Mouse (Mus musculus): ENCODE measurements around the gene Prpf6. TPM values are rescaled to one million over a fixed set of nuclear protein-coding genes. Genes with fewer than 3 reads are reported as not detected.

Prpf6 gene
- polyA plus RNA-seq, 1 experiment from 2014 or later = 74.5 TPM

- peaks cover 15% of the 10 kb centered on the region for H3K4me1 ChIP-seq (replicated peaks; ENCODE audit: control insufficient read depth, insufficient read depth, low read length)
- H3K36me3 ChIP-seq (ENCODE audit: control insufficient read depth, insufficient read depth) = no peaks in the 10 kb centered on the region
- H3K27me3 ChIP-seq (replicated peaks; ENCODE audit: control insufficient read depth, insufficient read depth, low read length) = no peaks in the 10 kb centered on the region
- WGBS = 75% methylated on average over 1 of the region's 1 CpGs
- H3K9ac ChIP-seq (replicated peaks; ENCODE audit: low read depth, low read length) = no peak overlapping the region
- ATAC-seq = no peak
- H3K4me2 ChIP-seq (ENCODE audit: low read length) = no peak overlapping the region
- no peak overlapping the region for H3K27ac ChIP-seq (ENCODE audit: low read length)
- H3K4me3 ChIP-seq (replicated peaks; ENCODE audit: low read length) = no peak overlapping the region
- no peaks in the 10 kb centered on the region for H3K9me3 ChIP-seq (ENCODE audit: control insufficient read depth, low read length)
Measured at GRCm38 (mm10) chr2:181695776-181696175, 104.1 kb downstream of the Prpf6 start.

GRCm38 (mm10) chr2:181696801-181697420 is 105.2 kb downstream of the Prpf6 start:
- WGBS = 79% methylated on average over 33 of the region's 33 CpGs

GRCm38 (mm10) chr2:181698241-181698640 is 106.6 kb downstream of the Prpf6 start, which contains the start of gene Lkaaear1:
Lkaaear1 (minus strand) TSS chr2:181698442.
- Histone ChIP-seq H3K36me3 (ENCODE audit: control insufficient read depth, insufficient read depth) (no peaks in the 10 kb centered on the region), H3K27me3 (replicated peaks; ENCODE audit: control insufficient read depth, insufficient read depth, low read length) (no peaks in the 10 kb centered on the region), H3K4me2 (ENCODE audit: low read length) (no peak within 1 kb of the TSS), H3K27ac (ENCODE audit: low read length) (no peak within 1 kb of the TSS), H3K9me3 (ENCODE audit: control insufficient read depth, low read length) (no peaks in the 10 kb centered on the region), H3K4me1 (replicated peaks; ENCODE audit: control insufficient read depth, insufficient read depth, low read length) (peaks cover 5% of the 10 kb centered on the region; the same call in 1 of the 2 replicates), H3K9ac (replicated peaks; ENCODE audit: low read depth, low read length) (no peak within 1 kb of the TSS), H3K4me3 (replicated peaks; ENCODE audit: low read length) (no peak within 1 kb of the TSS)
- WGBS = 47% methylated on average over 5 of the region's 5 CpGs
- ATAC-seq = no peak

More at GRCm38 (mm10) chr2:181696801-181697420, 105.2 kb downstream of the Prpf6 start:
- Histone ChIP-seq H3K9ac (replicated peaks; ENCODE audit: low read depth, low read length) (no peak overlapping the region), H3K4me1 (replicated peaks; ENCODE audit: control insufficient read depth, insufficient read depth, low read length) (peaks cover 15% of the 10 kb centered on the region), H3K27me3 (replicated peaks; ENCODE audit: control insufficient read depth, insufficient read depth, low read length) (no peaks in the 10 kb centered on the region), H3K9me3 (ENCODE audit: control insufficient read depth, low read length) (no peaks in the 10 kb centered on the region), H3K4me3 (replicated peaks; ENCODE audit: low read length) (no peak overlapping the region), H3K4me2 (ENCODE audit: low read length) (no peak overlapping the region), H3K36me3 (ENCODE audit: control insufficient read depth, insufficient read depth) (no peaks in the 10 kb centered on the region), H3K27ac (ENCODE audit: low read length) (no peak overlapping the region)
- no peak for ATAC-seq

Small RNA genes lying within 50 kb of the gene (microRNA-seq; reads per million reads assigned to microRNA genes)
- not detected for gene Mir7006

Other genes starting within 250 kb of the Prpf6 start
- 81.6 and 91.5 TPM in 2 replicates for gene Zgpat, start 226.9 kb upstream of the Prpf6 start, polyA plus RNA-seq (2015; fragmentation: Nextera tagmentation; extraction: Ambion mirVana)
- gene Arfrp1, start 226.5 kb upstream of the Prpf6 start, polyA plus RNA-seq (2015; fragmentation: Nextera tagmentation; extraction: Ambion mirVana) = 93.7 and 107 TPM in 2 replicates
- gene Lime1, start 211.8 kb upstream of the Prpf6 start, polyA plus RNA-seq (2015; fragmentation: Nextera tagmentation; extraction: Ambion mirVana) = 52.1 and 61.1 TPM in 2 replicates
- 9.5 and 11.9 TPM in 2 replicates for gene Zbtb46, start 132.4 kb upstream of the Prpf6 start, polyA plus RNA-seq (2015; fragmentation: Nextera tagmentation; extraction: Ambion mirVana)
- not detected in 2 replicates for gene Abhd16b, start 98.7 kb upstream of the Prpf6 start, polyA plus RNA-seq (2015; fragmentation: Nextera tagmentation; extraction: Ambion mirVana)
- gene Tpd52l2, start 94.7 kb upstream of the Prpf6 start, polyA plus RNA-seq (2015; fragmentation: Nextera tagmentation; extraction: Ambion mirVana) = 135 and 139 TPM in 2 replicates
- 221 and 239 TPM in 2 replicates for gene Dnajc5, start 71.4 kb upstream of the Prpf6 start, polyA plus RNA-seq (2015; fragmentation: Nextera tagmentation; extraction: Ambion mirVana)
- gene Uckl1, start 7.0 kb upstream of the Prpf6 start, polyA plus RNA-seq (2015; fragmentation: Nextera tagmentation; extraction: Ambion mirVana) = 58.5 and 69.8 TPM in 2 replicates
- 60.6 and 79.8 TPM in 2 replicates for gene Zfp512b, start 935 bp downstream of the Prpf6 start, polyA plus RNA-seq (2015; fragmentation: Nextera tagmentation; extraction: Ambion mirVana)
- 99.8 and 128 TPM in 2 replicates for gene Samd10, start 7.3 kb downstream of the Prpf6 start, polyA plus RNA-seq (2015; fragmentation: Nextera tagmentation; extraction: Ambion mirVana)
- gene Gm29797, start 65.2 kb downstream of the Prpf6 start, polyA plus RNA-seq (2015; fragmentation: Nextera tagmentation; extraction: Ambion mirVana) = 0.49 TPM in 1 of 2 replicates, not detected in the other
- gene Sox18, start 79.8 kb downstream of the Prpf6 start, polyA plus RNA-seq (2015; fragmentation: Nextera tagmentation; extraction: Ambion mirVana) = 13.8 and 15.3 TPM in 2 replicates
- gene Tcea2, start 88.4 kb downstream of the Prpf6 start, polyA plus RNA-seq (2015; fragmentation: Nextera tagmentation; extraction: Ambion mirVana) = 58.3 and 60.5 TPM in 2 replicates
- 61.2 and 63.3 TPM in 2 replicates for gene Rgs19, start 102.1 kb downstream of the Prpf6 start, polyA plus RNA-seq (2015; fragmentation: Nextera tagmentation; extraction: Ambion mirVana)
- not detected in 2 replicates for gene Lkaaear1, start 106.6 kb downstream of the Prpf6 start, polyA plus RNA-seq (2015; fragmentation: Nextera tagmentation; extraction: Ambion mirVana)
- gene Oprl1, start 123.1 kb downstream of the Prpf6 start, polyA plus RNA-seq (2015; fragmentation: Nextera tagmentation; extraction: Ambion mirVana) = 46.8 and 64.1 TPM in 2 replicates
- 24.1 and 24.2 TPM in 2 replicates for gene Myt1, start 171.5 kb downstream of the Prpf6 start, polyA plus RNA-seq (2015; fragmentation: Nextera tagmentation; extraction: Ambion mirVana)
- 48.4 and 57.0 TPM in 2 replicates for gene Pcmtd2, start 246.0 kb downstream of the Prpf6 start, polyA plus RNA-seq (2015; fragmentation: Nextera tagmentation; extraction: Ambion mirVana)

Data from forebrain, embryonic 16.5 days (tissue).